ENCODE assay signal across 8 mouse cellular contexts in the genomic region with DNA sequence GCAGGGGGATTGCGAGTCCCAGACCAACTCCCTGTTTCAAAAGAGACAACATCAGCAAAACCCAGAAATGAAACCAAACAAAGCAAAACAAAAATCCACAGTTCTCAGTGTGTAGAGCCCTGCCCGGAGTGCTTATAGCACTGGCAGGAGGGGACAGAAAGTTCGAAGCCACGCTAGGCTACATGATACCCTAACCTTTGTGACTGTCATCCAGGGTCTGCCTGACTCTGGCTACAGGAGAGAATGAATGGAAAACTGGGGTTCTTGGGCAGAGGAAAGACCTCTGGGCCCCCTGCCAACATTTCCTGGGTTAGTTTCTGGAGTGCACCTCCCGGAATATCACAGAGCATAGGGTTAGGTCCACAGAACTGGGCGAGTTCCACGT. TPM values are rescaled to one million over a fixed set of nuclear protein-coding genes. Genes with fewer than 3 reads are reported as not detected.
DNase-seq lines count a peak whose midpoint lies in the region; ATAC-seq and TF ChIP-seq lines count a peak whose summit lies in the region.

No protein-coding gene starts in this region.

- H3K4me1 ChIP-seq in neural tube, embryonic 11.5 days (ENCODE audit: control insufficient read depth, insufficient read depth, low read length), result 0 out of 2 replicates have a peak, but pooled peaks cover 4% of the 10 kb centered on the region
- peaks cover 10 to 18% of the 10 kb centered on the region in 2 experiments for H3K4me1 ChIP-seq in liver, embryonic 14.5 days (replicated peaks; ENCODE audit: control insufficient read depth in 2 of 2, insufficient read depth in 2 of 2, low read length in 1 of 2)
- H3K4me1 ChIP-seq in stomach, embryonic 14.5 days (ENCODE audit: control insufficient read depth, insufficient read depth, low read length), result peaks cover 9% of the 10 kb centered on the region; the same call in 1 of the 2 replicates

- peak; percentile 33 for ATAC-seq in neural tube, embryonic 11.5 days (ENCODE audit: insufficient read depth, low FRiP score, low TSS enrichment)
- peak; percentile 33 for ATAC-seq in common myeloid progenitor, adult 5-6 weeks (replicated peaks; ENCODE audit: low read depth, poor library complexity, severe bottlenecking)
- ATAC-seq in hematopoietic stem cell, adult 5-6 weeks (replicated peaks in 1 of 2; ENCODE audit: insufficient read depth in 1 of 2, low FRiP score in 2 of 2, low TSS enrichment in 1 of 2, low read depth in 1 of 2, poor library complexity in 2 of 2, severe bottlenecking in 2 of 2), result peak; percentile 14 to 50; a peak in 3 of 4 replicates
- ATAC-seq in liver, embryonic 14.5 days (ENCODE audit: insufficient read depth), result peak; percentile 26
- ATAC-seq in stomach, embryonic 14.5 days (ENCODE audit: insufficient number of reproducible peaks, insufficient read depth, low FRiP score, low read depth), result peak; percentile 34; the same call in 1 of the 2 replicates

- no peak for TF ChIP-seq EP300 in liver, embryonic 14.5 days (IDR thresholded peaks at IDR 0.05; ENCODE audit: low read depth)

- no peaks in the 10 kb centered on the region for H3K27me3 ChIP-seq in neural tube, embryonic 11.5 days (ENCODE audit: control insufficient read depth, insufficient read depth, low read length)
- H3K27me3 ChIP-seq in liver, embryonic 14.5 days (ENCODE audit: control insufficient read depth, insufficient read depth, low read length), result no peaks in the 10 kb centered on the region
- no peaks in the 10 kb centered on the region for H3K27me3 ChIP-seq in stomach, embryonic 14.5 days (ENCODE audit: control insufficient read depth, insufficient read depth, low read length)

- H3K9me3 ChIP-seq in neural tube, embryonic 11.5 days (ENCODE audit: control insufficient read depth, low read length), result no peaks in the 10 kb centered on the region
- no peaks in the 10 kb centered on the region for H3K9me3 ChIP-seq in liver, embryonic 14.5 days (ENCODE audit: control insufficient read depth, low read length)
- H3K9me3 ChIP-seq in stomach, embryonic 14.5 days (ENCODE audit: control insufficient read depth, low read depth, low read length), result no peaks in the 10 kb centered on the region

- peak overlapping the region; percentile 47 for H3K4me3 ChIP-seq in neural tube, embryonic 11.5 days (ENCODE audit: low read depth, low read length)
- H3K4me3 ChIP-seq in liver, embryonic 14.5 days (ENCODE audit: insufficient read depth in 1 of 2, low read depth in 2 of 2, low read length in 2 of 2), result peak overlapping the region; percentile 70 to 90
- peak overlapping the region; percentile 76 for H3K4me3 ChIP-seq in stomach, embryonic 14.5 days (ENCODE audit: low read depth, low read length)

- peaks cover 2% of the 10 kb centered on the region; the same call in 1 of the 2 replicates for H3K36me3 ChIP-seq in neural tube, embryonic 11.5 days (ENCODE audit: control insufficient read depth, insufficient read depth, low read length)
- H3K36me3 ChIP-seq in liver, embryonic 14.5 days (replicated peaks; ENCODE audit: control insufficient read depth, insufficient read depth, low read depth), result no peaks in the 10 kb centered on the region
- no peaks in the 10 kb centered on the region for H3K36me3 ChIP-seq in stomach, embryonic 14.5 days (ENCODE audit: control insufficient read depth, insufficient read depth, low read length)

- 71% methylated on average over 7 of the region's 7 CpGs for WGBS in neural tube, embryonic 11.5 days
- 53% methylated on average over 7 of the region's 7 CpGs for WGBS in liver, embryonic 14.5 days (ENCODE audit: insufficient replicate concordance)
- WGBS in stomach, embryonic 14.5 days, result 53% methylated on average over 7 of the region's 7 CpGs

- TF ChIP-seq CTCF in liver, embryonic 14.5 days (IDR thresholded peaks at IDR 0.05; ENCODE audit: low read depth), result no peak

- H3K4me2 ChIP-seq in neural tube, embryonic 11.5 days (ENCODE audit: low read depth), result peak overlapping the region; percentile 78
- H3K4me2 ChIP-seq in liver, embryonic 14.5 days (ENCODE audit: low read depth), result peak overlapping the region; percentile 93
- H3K4me2 ChIP-seq in stomach, embryonic 14.5 days (replicated peaks; ENCODE audit: low read depth, low read length), result peak overlapping the region; percentile 83

- peak overlapping the region; percentile 60 for H3K9ac ChIP-seq in neural tube, embryonic 11.5 days (ENCODE audit: low read length)
- H3K9ac ChIP-seq in liver, embryonic 14.5 days (replicated peaks), result peak overlapping the region; percentile 89
- H3K9ac ChIP-seq in stomach, embryonic 14.5 days (replicated peaks; ENCODE audit: low read depth, low read length), result peak overlapping the region; percentile 83; the same call in 1 of the 2 replicates

- DNase-seq in neural tube, embryonic 11.5 days (ENCODE audit: low spot score), result no peak
- no peak for DNase-seq in neural tube, embryonic 10.5 days (ENCODE audit: extremely low spot score, low spot score)
- no peak for DNase-seq in liver, embryonic 14.5 days (ENCODE audit: low read depth in 3 of 3, low spot score in 3 of 3)
- DNase-seq in thymus, adult 18-20 months, result no peak
- DNase-seq in ovary, adult 18-20 months (ENCODE audit: low spot score), result no peak

- peak overlapping the region; percentile 39 for H3K27ac ChIP-seq in neural tube, embryonic 11.5 days (ENCODE audit: low read depth, low read length)
- peak overlapping the region; percentile 88 for H3K27ac ChIP-seq in liver, embryonic 14.5 days
- H3K27ac ChIP-seq in stomach, embryonic 14.5 days (ENCODE audit: low read length), result peak overlapping the region; percentile 94

RNA-seq across cellular contexts. Expression of a gene that starts 0.2 kb away (rescaled TPM):
- polyA plus RNA-seq in neural tube, embryonic 11.5 days (2014; fragmentation: Nextera tagmentation; extraction: Ambion mirVana), result 45.7 and 46.6 TPM in 2 replicates
- 3.7 and 5.2 TPM in 2 replicates for total RNA-seq in common myeloid progenitor, adult 5-6 weeks (2017)
- total RNA-seq in hematopoietic stem cell, adult 5-6 weeks (2017), result 2.8 and 3.1 TPM in 2 replicates
- 8.1 and 9.0 TPM in 2 replicates for polyA plus RNA-seq in liver, embryonic 14.5 days (2012; rRNA removed)
- polyA plus RNA-seq in liver, embryonic 14.5 days (2014; fragmentation: Nextera tagmentation; extraction: Ambion mirVana), result 5.3 and 5.9 TPM in 2 replicates
- polyA plus RNA-seq in stomach, embryonic 14.5 days (2014; fragmentation: Nextera tagmentation; extraction: Ambion mirVana), result 33.4 and 43.4 TPM in 2 replicates

RNA-seq across cellular contexts. Expression of a gene that starts 0.5 kb away (rescaled TPM):
- 4.0 and 4.6 TPM in 2 replicates for polyA plus RNA-seq in neural tube, embryonic 11.5 days (2014; fragmentation: Nextera tagmentation; extraction: Ambion mirVana)
- 8.1 and 10.6 TPM in 2 replicates for total RNA-seq in common myeloid progenitor, adult 5-6 weeks (2017)
- 3.5 and 8.1 TPM in 2 replicates for total RNA-seq in hematopoietic stem cell, adult 5-6 weeks (2017)
- polyA plus RNA-seq in liver, embryonic 14.5 days (2012; rRNA removed), result 5.6 and 6.1 TPM in 2 replicates
- polyA plus RNA-seq in liver, embryonic 14.5 days (2014; fragmentation: Nextera tagmentation; extraction: Ambion mirVana), result 0.75 and 1.5 TPM in 2 replicates
- 7.8 and 9.1 TPM in 2 replicates for polyA plus RNA-seq in stomach, embryonic 14.5 days (2014; fragmentation: Nextera tagmentation; extraction: Ambion mirVana)

RNA-seq across cellular contexts. Expression of a gene that starts 21.0 kb away (rescaled TPM):
- polyA plus RNA-seq in neural tube, embryonic 11.5 days (2014; fragmentation: Nextera tagmentation; extraction: Ambion mirVana), result 6.5 and 6.7 TPM in 2 replicates
- total RNA-seq in common myeloid progenitor, adult 5-6 weeks (2017), result 3.6 and 5.5 TPM in 2 replicates
- 5.6 and 9.9 TPM in 2 replicates for total RNA-seq in hematopoietic stem cell, adult 5-6 weeks (2017)
- polyA plus RNA-seq in liver, embryonic 14.5 days (2012; rRNA removed), result 0.31 and 0.97 TPM in 2 replicates
- polyA plus RNA-seq in liver, embryonic 14.5 days (2014; fragmentation: Nextera tagmentation; extraction: Ambion mirVana), result 0.67 and 1.5 TPM in 2 replicates
- 6.0 and 6.3 TPM in 2 replicates for polyA plus RNA-seq in stomach, embryonic 14.5 days (2014; fragmentation: Nextera tagmentation; extraction: Ambion mirVana)

RNA-seq across cellular contexts. Expression of a gene that starts 21.8 kb away (rescaled TPM):
- polyA plus RNA-seq in neural tube, embryonic 11.5 days (2014; fragmentation: Nextera tagmentation; extraction: Ambion mirVana), result 0.43 and 0.80 TPM in 2 replicates
- total RNA-seq in common myeloid progenitor, adult 5-6 weeks (2017), result 1.4 and 2.1 TPM in 2 replicates
- 2.9 and 3.5 TPM in 2 replicates for total RNA-seq in hematopoietic stem cell, adult 5-6 weeks (2017)
- polyA plus RNA-seq in liver, embryonic 14.5 days (2012; rRNA removed), result 2.3 and 2.4 TPM in 2 replicates
- polyA plus RNA-seq in liver, embryonic 14.5 days (2014; fragmentation: Nextera tagmentation; extraction: Ambion mirVana), result 0.11 and 0.34 TPM in 2 replicates
- 0.57 and 0.69 TPM in 2 replicates for polyA plus RNA-seq in stomach, embryonic 14.5 days (2014; fragmentation: Nextera tagmentation; extraction: Ambion mirVana)

RNA-seq across cellular contexts. Expression of a gene that starts 27.0 kb away (rescaled TPM):
- polyA plus RNA-seq in neural tube, embryonic 11.5 days (2014; fragmentation: Nextera tagmentation; extraction: Ambion mirVana), result 6.4 and 7.0 TPM in 2 replicates
- total RNA-seq in common myeloid progenitor, adult 5-6 weeks (2017), result 8.4 and 26.1 TPM in 2 replicates
- total RNA-seq in hematopoietic stem cell, adult 5-6 weeks (2017), result 22.9 and 47.4 TPM in 2 replicates
- polyA plus RNA-seq in liver, embryonic 14.5 days (2012; rRNA removed), result 4.5 and 4.8 TPM in 2 replicates
- 5.6 and 5.8 TPM in 2 replicates for polyA plus RNA-seq in liver, embryonic 14.5 days (2014; fragmentation: Nextera tagmentation; extraction: Ambion mirVana)
- 14.3 and 18.2 TPM in 2 replicates for polyA plus RNA-seq in stomach, embryonic 14.5 days (2014; fragmentation: Nextera tagmentation; extraction: Ambion mirVana)

Comparison
In these comparisons a context has a peak if more than half of its experiments do, and no peak if none do; other contexts are left out.
1. H3K27ac ChIP-seq: peak in every context shown above with its lines; median percentile 94 in stomach, embryonic 14.5 days; 88 in liver, embryonic 14.5 days; 39 in neural tube, embryonic 11.5 days.